Mouse (Mus musculus): ENCODE data around the gene Eml3.

GRCm38 (mm10) chr19:8985891-8986290 is 56.5 kb downstream of the Eml3 start:
- TF ChIP-seq CTCF (IDR thresholded peaks at IDR 0.05; ENCODE audit: borderline replicate concordance, insufficient read depth, low read length) (no peak), POLR2A (IDR thresholded peaks at IDR 0.05; ENCODE audit: low read depth, low read length) (no peak)

All from embryonic fibroblast, embryonic 13.5 days (primary cell).